Mouse (Mus musculus) embryonic facial prominence, embryonic 12.5 days (tissue): Measurements from ENCODE around the gene Prss50. TPM values are rescaled to one million over a fixed set of nuclear protein-coding genes. Genes with fewer than 3 reads are reported as not detected.

Source experiments
- ATAC-seq: fragments of 200-750 bp; cut with Nextera tagmentation; 2 replicates; pipeline ENCODE4 v1.8.0; 2017; ENCODE audit not compliant: insufficient number of reproducible peaks, insufficient read depth, low FRiP score, low TSS enrichment
- H3K27ac ChIP-seq: fragments of 300-500 bp; sonication (generic); 2 replicates; pipeline ENCODE4 v1.5.1; 2016; ENCODE audit warnings: mild to moderate bottlenecking
- H3K27me3 ChIP-seq: fragments of 300-500 bp; sonication (generic); 2 replicates; pipeline ENCODE4 v1.6.1; 2016; ENCODE audit warnings: mild to moderate bottlenecking, moderate library complexity
- H3K36me3 ChIP-seq: fragments of 300-500 bp; sonication (generic); 2 replicates; pipeline ENCODE4 v1.6.1; 2016; ENCODE audit warnings: mild to moderate bottlenecking
- H3K4me1 ChIP-seq: fragments of 300-500 bp; sonication (generic); 2 replicates; pipeline ENCODE4 v1.6.1; 2016
- H3K4me2 ChIP-seq: fragments of 300-500 bp; sonication (generic); replicated peaks from 2 replicates; pipeline ENCODE4 v1.6.1; 2016; ENCODE audit warnings: mild to moderate bottlenecking, moderate library complexity
- H3K4me3 ChIP-seq: fragments of 300-500 bp; sonication (generic); 2 replicates; pipeline ENCODE4 v1.5.1; 2016; ENCODE audit warnings: mild to moderate bottlenecking
- H3K9ac ChIP-seq: fragments of 300-500 bp; sonication (generic); 2 replicates; pipeline ENCODE4 v1.6.1; 2016; ENCODE audit warnings: mild to moderate bottlenecking, moderate library complexity
- H3K9me3 ChIP-seq: fragments of 300-500 bp; sonication (generic); 2 replicates; pipeline ENCODE4 v1.6.1; 2016; ENCODE audit warnings: mild to moderate bottlenecking, moderate library complexity
- WGBS: fragments of 180-500 bp; shearing (Covaris S2); methylation state at CpG from one replicate; pipeline ENCODE4 v1.1.7; 2016; 5-methylcytosine and 5-hydroxymethylcytosine counted together
- polyA plus RNA-seq: library from polyadenylated mRNA; unstranded; fragments of >200 nt; fragmentation: Nextera tagmentation; extraction: Ambion mirVana; gene quantifications from 2 replicates; pipeline ENCODE4 v1.2.1, GENCODE M21; 2016

Prss50 gene
- polyA plus RNA-seq, 1 experiment from 2014 or later, result 0.50 TPM

DNA sequence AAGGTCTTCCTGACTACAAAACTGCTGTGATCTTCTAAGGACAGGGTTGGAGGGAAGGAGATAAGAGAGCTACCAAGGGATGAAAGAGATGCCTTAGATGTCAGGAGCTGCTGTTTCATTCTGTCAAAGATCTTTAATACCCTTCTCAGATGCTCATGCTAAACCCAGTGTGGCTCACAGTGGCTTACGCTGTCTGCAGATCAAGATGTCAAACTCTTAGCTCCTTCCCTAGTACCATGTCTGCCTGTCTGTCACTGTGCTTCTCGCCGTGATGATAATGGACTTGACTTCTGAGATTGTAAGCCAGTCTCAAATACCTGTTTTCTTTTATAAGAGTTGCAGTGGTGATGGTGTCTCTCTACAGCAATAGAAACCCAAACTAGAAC lies 50.9 kb downstream of the Prss50 start:
- ATAC-seq, result no peak
- Histone ChIP-seq H3K4me3 (no peak overlapping the region), H3K4me1 (no peaks in the 10 kb centered on the region), H3K27me3 (no peaks in the 10 kb centered on the region), H3K36me3 (no peaks in the 10 kb centered on the region), H3K9ac (no peak overlapping the region), H3K9me3 (no peaks in the 10 kb centered on the region), H3K4me2 (no peak overlapping the region), H3K27ac (no peak overlapping the region)
- 88% methylated on average over 3 of the region's 3 CpGs for WGBS

DNA sequence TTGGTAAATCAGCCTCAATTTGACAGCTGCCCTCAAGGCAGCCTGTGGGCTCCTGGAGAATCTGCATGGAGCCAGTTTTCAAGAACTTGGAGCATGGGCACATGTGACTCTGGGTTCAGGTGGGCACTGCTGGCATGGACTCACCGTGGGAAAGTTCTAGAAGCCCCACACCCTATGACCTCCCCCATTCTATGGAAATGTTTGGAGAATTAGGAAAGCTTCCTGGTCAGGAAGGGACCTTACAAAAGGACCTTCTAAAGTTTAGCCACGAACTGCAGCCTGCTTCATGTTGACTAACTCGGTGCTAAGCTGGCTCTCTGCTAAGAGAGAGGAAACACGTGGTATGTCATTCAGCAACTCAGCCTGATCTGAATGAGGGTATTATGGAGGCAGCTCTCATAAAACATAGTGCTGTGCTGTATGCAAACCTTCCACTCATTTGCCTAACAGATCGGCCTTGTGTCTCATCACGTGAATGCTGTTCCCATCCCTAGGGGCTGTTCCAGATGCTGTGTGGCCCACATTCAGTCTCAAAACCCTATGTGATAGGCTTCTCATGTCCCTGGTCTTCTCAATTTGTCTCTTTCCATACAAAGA lies 51.7 kb downstream of the Prss50 start:
- Histone ChIP-seq H3K4me2 (no peak overlapping the region), H3K9ac (no peak overlapping the region), H3K27me3 (no peaks in the 10 kb centered on the region), H3K4me3 (no peak overlapping the region), H3K9me3 (no peaks in the 10 kb centered on the region), H3K4me1 (no peaks in the 10 kb centered on the region), H3K27ac (no peak overlapping the region), H3K36me3 (no peaks in the 10 kb centered on the region)
- 75% methylated on average over 6 of the region's 6 CpGs for WGBS
- ATAC-seq, result no peak

Other genes starting within 250 kb of the Prss50 start
- gene Nradd, start 233.5 kb upstream of the Prss50 start, polyA plus RNA-seq, result 58.8 and 59.8 TPM in 2 replicates
- 1.2 and 1.7 TPM in 2 replicates for gene Nbeal2, start 203.8 kb upstream of the Prss50 start, polyA plus RNA-seq
- 118 and 120 TPM in 2 replicates for gene Ccdc12, start 201.5 kb upstream of the Prss50 start, polyA plus RNA-seq
- gene Myl3, start 116.1 kb upstream of the Prss50 start, polyA plus RNA-seq, result 1.9 and 2.4 TPM in 2 replicates
- gene Pth1r, start 110.8 kb upstream of the Prss50 start, polyA plus RNA-seq, result 115 and 117 TPM in 2 replicates
- not detected in 2 replicates for gene Prss42, start 59.8 kb upstream of the Prss50 start, polyA plus RNA-seq
- not detected in 2 replicates for gene Prss44, start 44.0 kb upstream of the Prss50 start, polyA plus RNA-seq
- gene Prss43, start 31.3 kb upstream of the Prss50 start, polyA plus RNA-seq, result not detected in 2 replicates
- gene Prss45, start 23.4 kb upstream of the Prss50 start, polyA plus RNA-seq, result not detected in 2 replicates
- not detected in 2 replicates for gene Prss46, start 13.5 kb upstream of the Prss50 start, polyA plus RNA-seq
- gene Als2cl, start 21.9 kb downstream of the Prss50 start, polyA plus RNA-seq, result 2.1 and 2.2 TPM in 2 replicates
- 0.96 and 1.3 TPM in 2 replicates for gene Tmie, start 22.1 kb downstream of the Prss50 start, polyA plus RNA-seq
- not detected in 2 replicates for gene Fam240a, start 58.9 kb downstream of the Prss50 start, polyA plus RNA-seq
- gene Tdgf1, start 88.2 kb downstream of the Prss50 start, polyA plus RNA-seq, result not detected in 2 replicates
- gene Lrrc2, start 93.6 kb downstream of the Prss50 start, polyA plus RNA-seq, result 0.15 TPM in 1 of 2 replicates, not detected in the other
- not detected in 2 replicates for gene Rtp3, start 132.6 kb downstream of the Prss50 start, polyA plus RNA-seq
- 1.3 and 4.5 TPM in 2 replicates for gene Ltf, start 161.3 kb downstream of the Prss50 start, polyA plus RNA-seq
- gene Ccrl2, start 199.6 kb downstream of the Prss50 start, polyA plus RNA-seq, result 0.92 and 0.93 TPM in 2 replicates